Mouse (Mus musculus) neural tube, embryonic 13.5 days (tissue): Measurements from ENCODE around the gene Thbd. TPM values are rescaled to one million over a fixed set of nuclear protein-coding genes. Genes with fewer than 3 reads are reported as not detected.

Source experiments
- ATAC-seq: fragments of 200-750 bp; cut with Nextera tagmentation; 2 replicates; pipeline ENCODE4 v1.8.0; 2017; ENCODE audit warnings: low read depth, mild to moderate bottlenecking, moderate TSS enrichment, moderate library complexity
- H3K27ac ChIP-seq: fragments of 300-500 bp; sonication (generic); replicated peaks from 2 replicates; pipeline ENCODE4 v1.5.1; 2015; ENCODE audit warnings: moderate library complexity, mild to moderate bottlenecking, inconsistent platforms
- H3K27me3 ChIP-seq: fragments of 300-500 bp; sonication (generic); 2 replicates; pipeline ENCODE4 v1.6.1; 2015; ENCODE audit warnings: mild to moderate bottlenecking, inconsistent platforms
- H3K36me3 ChIP-seq: fragments of 300-500 bp; sonication (generic); 2 replicates; pipeline ENCODE4 v1.6.1; 2015; ENCODE audit warnings: mild to moderate bottlenecking, inconsistent platforms
- H3K4me1 ChIP-seq: fragments of 300-500 bp; sonication (generic); replicated peaks from 2 replicates; pipeline ENCODE4 v1.6.1; 2015; ENCODE audit warnings: inconsistent platforms
- H3K4me2 ChIP-seq: fragments of 300-500 bp; sonication (generic); 2 replicates; pipeline ENCODE4 v1.6.1; 2015; ENCODE audit warnings: inconsistent platforms, mild to moderate bottlenecking, moderate library complexity
- H3K4me3 ChIP-seq: fragments of 300-500 bp; sonication (generic); 2 replicates; pipeline ENCODE4 v1.5.1; 2015; ENCODE audit warnings: mild to moderate bottlenecking, inconsistent platforms
- H3K9ac ChIP-seq: fragments of 300-500 bp; sonication (generic); 2 replicates; pipeline ENCODE4 v1.6.1; 2015; ENCODE audit warnings: moderate library complexity, mild to moderate bottlenecking, inconsistent platforms
- H3K9me3 ChIP-seq: fragments of 300-500 bp; sonication (generic); 2 replicates; pipeline ENCODE4 v1.6.1; 2016; ENCODE audit warnings: inconsistent platforms
- WGBS: fragments of 180-500 bp; shearing (Covaris S2); methylation state at CpG from one replicate; pipeline ENCODE4 v1.1.7; 2015; 5-methylcytosine and 5-hydroxymethylcytosine counted together
- polyA plus RNA-seq: library from polyadenylated mRNA; unstranded; fragments of >200 nt; fragmentation: Nextera tagmentation; extraction: Ambion mirVana; gene quantifications from 2 replicates; pipeline ENCODE4 v1.2.1, GENCODE M21; 2015

The Thbd gene
- polyA plus RNA-seq, 1 experiment from 2014 or later = 8.7 TPM

DNA sequence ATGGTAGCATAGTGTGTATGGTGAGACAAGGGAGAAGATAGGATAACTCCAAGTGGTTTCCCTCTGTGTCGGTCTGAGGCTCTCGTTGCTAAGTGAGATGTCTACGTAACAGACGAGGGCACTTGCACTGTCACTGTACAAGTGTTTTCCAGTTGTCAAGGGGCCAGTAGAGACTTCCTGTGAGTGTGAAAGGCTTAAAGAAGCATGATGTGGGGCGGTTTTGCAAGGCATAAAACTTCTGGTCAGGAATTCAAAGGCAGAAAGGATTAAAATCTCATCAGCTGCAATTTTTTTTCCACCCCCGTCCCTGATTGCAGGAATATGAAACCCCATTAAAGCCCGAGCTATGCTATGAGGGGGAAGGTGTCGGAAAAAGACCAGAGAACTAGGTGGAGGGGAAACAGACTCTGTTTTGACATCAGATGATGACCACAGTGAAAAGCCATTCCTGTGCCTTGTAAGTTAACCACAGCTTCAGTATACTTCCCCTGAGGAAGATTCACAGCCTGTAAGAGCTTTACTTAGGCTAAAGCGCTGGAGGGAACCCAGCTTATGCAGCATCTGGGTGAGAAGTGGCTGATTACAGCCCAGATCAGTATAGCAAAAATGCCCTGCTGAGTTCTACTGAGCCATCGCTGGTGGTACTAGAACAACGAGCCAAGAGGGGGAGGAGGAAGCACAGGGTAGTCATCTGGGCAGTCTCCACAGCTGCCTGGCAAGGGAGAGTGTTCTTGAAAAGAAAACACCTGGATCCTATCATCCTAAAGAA, 10.8 kb downstream of the Thbd start:
- Histone ChIP-seq H3K4me2 (0 out of 2 replicates have a peak overlapping the region, but pooled peaks have one; percentile 94), H3K27ac (no peak overlapping the region), H3K27me3 (peaks cover 46% of the 10 kb centered on the region), H3K4me3 (no peak overlapping the region), H3K9ac (no peak overlapping the region), H3K4me1 (peaks cover 19% of the 10 kb centered on the region), H3K9me3 (no peaks in the 10 kb centered on the region), H3K36me3 (no peaks in the 10 kb centered on the region)
- WGBS = 73% methylated on average over 11 of the region's 11 CpGs
- no peak for ATAC-seq

DNA sequence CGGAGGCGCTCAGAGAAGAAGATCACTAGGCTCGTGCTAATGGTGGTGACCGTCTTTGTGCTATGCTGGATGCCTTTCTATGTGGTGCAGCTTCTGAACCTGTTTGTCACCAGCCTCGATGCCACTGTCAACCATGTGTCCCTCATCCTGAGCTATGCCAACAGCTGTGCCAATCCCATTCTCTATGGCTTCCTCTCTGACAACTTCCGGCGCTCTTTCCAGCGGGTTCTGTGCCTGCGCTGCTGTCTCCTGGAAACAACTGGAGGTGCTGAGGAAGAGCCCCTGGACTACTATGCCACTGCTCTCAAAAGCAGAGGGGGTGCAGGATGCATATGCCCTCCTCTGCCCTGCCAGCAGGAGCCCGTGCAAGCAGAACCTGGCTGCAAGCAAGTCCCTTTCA, 11.8 kb downstream of the Thbd start:
- H3K9ac ChIP-seq = no peak overlapping the region

DNA sequence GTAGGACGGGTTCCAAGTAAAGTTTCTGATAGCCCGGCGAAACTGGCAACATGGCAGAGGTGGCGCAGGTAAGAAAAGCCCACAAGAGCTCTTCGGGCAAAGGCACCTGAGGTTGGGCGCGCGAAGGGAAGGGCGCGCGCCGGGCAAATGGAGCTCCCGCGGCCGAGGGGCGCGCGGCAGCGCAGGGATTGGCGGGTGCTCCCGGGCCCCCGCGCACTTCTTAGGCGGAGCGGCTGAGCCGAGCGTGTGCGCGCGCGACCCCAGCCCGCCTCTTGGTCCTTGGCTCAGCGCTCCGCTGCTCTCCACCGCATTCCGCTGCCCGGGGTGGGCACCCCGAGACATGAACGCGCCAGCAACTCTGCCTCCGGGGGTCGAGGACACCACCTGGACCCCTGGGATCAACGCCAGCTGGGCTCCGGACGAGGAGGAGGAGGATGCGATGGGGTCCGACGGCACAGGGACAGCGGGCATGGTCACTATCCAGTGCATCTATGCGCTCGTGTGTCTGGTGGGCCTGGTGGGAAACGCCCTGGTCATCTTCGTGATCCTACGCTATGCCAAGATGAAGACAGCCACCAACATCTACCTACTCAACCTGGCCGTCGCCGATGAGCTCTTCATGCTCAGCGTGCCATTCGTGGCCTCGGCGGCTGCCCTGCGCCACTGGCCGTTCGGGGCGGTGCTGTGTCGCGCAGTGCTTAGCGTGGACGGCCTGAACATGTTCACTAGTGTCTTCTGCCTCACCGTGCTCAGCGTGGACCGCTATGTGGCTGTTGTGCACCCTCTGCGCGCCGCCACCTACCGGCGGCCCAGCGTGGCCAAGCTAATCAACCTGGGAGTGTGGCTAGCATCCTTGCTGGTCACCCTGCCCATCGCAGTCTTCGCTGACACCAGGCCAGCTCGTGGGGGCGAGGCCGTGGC, 12.6 kb downstream of the Thbd start, which contains the start of gene Sstr4:
Gene Sstr4, plus strand, starts transcription at position 214 of the 921 bp plus-strand sequence.
- Histone ChIP-seq H3K9ac (peak within 1 kb of the TSS; percentile 70), H3K36me3 (no peaks in the 10 kb centered on the region), H3K4me3 (peak within 1 kb of the TSS; percentile 59), H3K9me3 (no peaks in the 10 kb centered on the region), H3K4me2 (peak within 1 kb of the TSS; percentile 94), H3K27me3 (peaks cover 46% of the 10 kb centered on the region), H3K4me1 (peaks cover 19% of the 10 kb centered on the region), H3K27ac (no peak within 1 kb of the TSS)
- WGBS = 4% methylated on average over 65 of the region's 83 CpGs
- ATAC-seq = peak; percentile 93

More for the DNA sequence above, 11.8 kb downstream of the Thbd start:
- peak; percentile 25; the same call in 1 of the 2 replicates for ATAC-seq
- Histone ChIP-seq H3K9me3 (no peaks in the 10 kb centered on the region), H3K4me1 (peaks cover 19% of the 10 kb centered on the region), H3K36me3 (no peaks in the 10 kb centered on the region), H3K27me3 (peaks cover 46% of the 10 kb centered on the region), H3K4me2 (peak overlapping the region; percentile 94), H3K27ac (no peak overlapping the region), H3K4me3 (peak overlapping the region; percentile 59)
- WGBS = 73% methylated on average over 10 of the region's 10 CpGs

DNA sequence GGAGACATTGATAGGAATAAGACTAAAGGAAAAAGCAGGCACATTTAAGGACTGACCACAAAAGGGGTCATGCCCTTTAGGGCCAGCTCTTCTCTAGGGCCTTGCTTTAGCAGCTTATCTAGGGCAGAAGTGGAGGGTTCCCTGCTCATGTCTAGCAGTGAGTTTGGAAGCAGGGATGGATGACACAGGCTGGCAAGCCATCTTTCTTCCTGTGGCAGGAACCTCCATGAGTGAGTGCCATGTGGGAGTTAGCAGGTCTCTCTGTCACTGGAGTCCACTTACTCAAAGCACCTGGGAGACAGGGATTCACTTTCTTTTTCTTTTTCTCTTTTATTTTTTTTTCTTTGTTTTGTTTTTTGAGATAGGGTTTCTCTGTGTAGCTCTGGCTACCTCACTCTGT, 14.1 kb downstream of the Thbd start:
- Histone ChIP-seq H3K9me3 (no peaks in the 10 kb centered on the region), H3K9ac (no peak overlapping the region), H3K4me3 (no peak overlapping the region), H3K27me3 (peaks cover 46% of the 10 kb centered on the region), H3K27ac (no peak overlapping the region), H3K4me2 (no peak overlapping the region), H3K4me1 (peaks cover 19% of the 10 kb centered on the region), H3K36me3 (no peaks in the 10 kb centered on the region)
- ATAC-seq = no peak

DNA sequence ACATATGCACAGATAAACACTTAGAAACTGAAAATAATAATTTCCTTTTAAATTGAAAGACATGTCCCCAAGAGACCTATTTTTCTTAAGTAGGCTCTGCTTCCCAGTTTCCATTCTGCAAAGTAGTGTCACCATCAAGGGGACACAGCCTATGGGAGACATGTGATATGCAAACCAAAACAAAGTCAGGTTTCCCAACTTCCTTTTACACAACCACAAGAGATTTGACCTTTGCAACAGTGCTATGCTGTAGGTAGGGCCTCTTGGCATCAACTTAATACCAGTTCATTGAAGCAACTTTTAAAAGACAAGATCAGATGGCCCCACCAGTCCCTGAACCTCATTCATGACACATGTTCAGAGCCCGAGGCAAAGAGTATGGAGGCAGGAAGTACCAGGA, 14.8 kb downstream of the Thbd start:
- WGBS = 83% methylated on average over 1 of the region's 1 CpGs

GRCm38 (mm10) chr2:148387652-148388581, 20.1 kb downstream of the Thbd start:
- no peaks in the 10 kb centered on the region for H3K9me3 ChIP-seq
- WGBS = 76% methylated on average over 6 of the region's 6 CpGs
- no peak overlapping the region for H3K9ac ChIP-seq
- no peak overlapping the region for H3K4me2 ChIP-seq
- no peaks in the 10 kb centered on the region for H3K4me1 ChIP-seq
- no peaks in the 10 kb centered on the region; the same call in 1 of the 2 replicates for H3K27me3 ChIP-seq
- ATAC-seq = no peak
- no peak overlapping the region for H3K4me3 ChIP-seq
- H3K36me3 ChIP-seq = no peaks in the 10 kb centered on the region
- no peak overlapping the region for H3K27ac ChIP-seq

More for the DNA sequence above, 14.8 kb downstream of the Thbd start:
- H3K4me2 ChIP-seq = no peak overlapping the region
- H3K27ac ChIP-seq = no peak overlapping the region
- no peaks in the 10 kb centered on the region for H3K36me3 ChIP-seq
- no peak for ATAC-seq
- H3K9me3 ChIP-seq = no peaks in the 10 kb centered on the region
- no peak overlapping the region for H3K4me3 ChIP-seq
- peaks cover 46% of the 10 kb centered on the region for H3K27me3 ChIP-seq
- H3K9ac ChIP-seq = no peak overlapping the region
- peaks cover 19% of the 10 kb centered on the region for H3K4me1 ChIP-seq

GRCm38 (mm10) chr2:148386927-148387326, 21.1 kb downstream of the Thbd start:
- Histone ChIP-seq H3K27me3 (no peaks in the 10 kb centered on the region), H3K4me1 (no peaks in the 10 kb centered on the region), H3K36me3 (no peaks in the 10 kb centered on the region), H3K4me2 (no peak overlapping the region), H3K27ac (no peak overlapping the region), H3K9me3 (no peaks in the 10 kb centered on the region), H3K9ac (no peak overlapping the region), H3K4me3 (no peak overlapping the region)
- ATAC-seq = no peak
- 97% methylated on average over 2 of the region's 2 CpGs for WGBS

DNA sequence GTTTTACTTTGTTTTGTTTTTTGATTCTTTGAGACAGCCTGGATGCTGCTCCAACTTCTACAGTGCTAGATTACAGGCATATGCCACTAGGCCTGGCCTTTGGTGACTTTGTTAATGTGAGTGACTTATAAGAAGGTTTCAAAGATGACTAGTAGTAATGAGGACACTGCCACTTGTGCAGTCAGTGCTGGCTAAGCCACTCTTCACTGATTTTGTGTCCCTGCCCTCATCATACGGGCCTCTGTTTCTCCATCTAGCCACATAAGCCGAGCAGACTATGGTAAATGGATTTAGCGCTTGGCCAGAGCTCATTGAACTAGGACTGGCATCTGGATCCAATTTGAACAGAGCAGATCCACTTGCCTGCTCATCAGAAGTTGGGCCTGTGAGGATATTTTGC, 21.5 kb downstream of the Thbd start:
- no peak overlapping the region for H3K9ac ChIP-seq
- no peaks in the 10 kb centered on the region for H3K9me3 ChIP-seq
- 92% methylated on average over 3 of the region's 3 CpGs for WGBS
- H3K27ac ChIP-seq = no peak overlapping the region
- no peak overlapping the region for H3K4me2 ChIP-seq
- no peaks in the 10 kb centered on the region for H3K27me3 ChIP-seq
- H3K36me3 ChIP-seq = no peaks in the 10 kb centered on the region
- no peaks in the 10 kb centered on the region for H3K4me1 ChIP-seq
- H3K4me3 ChIP-seq = no peak overlapping the region
- no peak for ATAC-seq

- Histone ChIP-seq H3K27me3 (no peaks in the 10 kb centered on the region), H3K4me3 (no peak overlapping the region), H3K4me1 (no peaks in the 10 kb centered on the region), H3K9ac (no peak overlapping the region), H3K27ac (no peak overlapping the region), H3K36me3 (no peaks in the 10 kb centered on the region), H3K4me2 (no peak overlapping the region), H3K9me3 (no peaks in the 10 kb centered on the region)
- ATAC-seq = no peak
- 91% methylated on average over 2 of the region's 2 CpGs for WGBS
Measured at GRCm38 (mm10) chr2:148381076-148381475, 26.9 kb downstream of the Thbd start.

GRCm38 (mm10) chr2:148379899-148380413, 28.0 kb downstream of the Thbd start:
- WGBS = 91% methylated on average over 1 of the region's 1 CpGs
- Histone ChIP-seq H3K36me3 (no peaks in the 10 kb centered on the region), H3K9ac (no peak overlapping the region), H3K27me3 (no peaks in the 10 kb centered on the region), H3K9me3 (no peaks in the 10 kb centered on the region), H3K4me3 (no peak overlapping the region), H3K4me1 (no peaks in the 10 kb centered on the region), H3K4me2 (no peak overlapping the region), H3K27ac (no peak overlapping the region)
- no peak for ATAC-seq

GRCm38 (mm10) chr2:148378817-148379342, 29.1 kb downstream of the Thbd start:
- no peaks in the 10 kb centered on the region for H3K9me3 ChIP-seq
- no peak overlapping the region for H3K4me2 ChIP-seq
- no peak overlapping the region for H3K27ac ChIP-seq
- H3K27me3 ChIP-seq = no peaks in the 10 kb centered on the region
- no peak overlapping the region for H3K4me3 ChIP-seq
- H3K9ac ChIP-seq = no peak overlapping the region
- ATAC-seq = no peak
- no peaks in the 10 kb centered on the region for H3K36me3 ChIP-seq
- H3K4me1 ChIP-seq = no peaks in the 10 kb centered on the region
- 88% methylated on average over 1 of the region's 1 CpGs for WGBS
